Mouse (Mus musculus): ENCODE data around the gene Tut1. TPM values are rescaled to one million over a fixed set of nuclear protein-coding genes. Genes with fewer than 3 reads are reported as not detected.

The Tut1 gene
- polyA plus RNA-seq, 1 experiment, result 19.1 TPM

DNA sequence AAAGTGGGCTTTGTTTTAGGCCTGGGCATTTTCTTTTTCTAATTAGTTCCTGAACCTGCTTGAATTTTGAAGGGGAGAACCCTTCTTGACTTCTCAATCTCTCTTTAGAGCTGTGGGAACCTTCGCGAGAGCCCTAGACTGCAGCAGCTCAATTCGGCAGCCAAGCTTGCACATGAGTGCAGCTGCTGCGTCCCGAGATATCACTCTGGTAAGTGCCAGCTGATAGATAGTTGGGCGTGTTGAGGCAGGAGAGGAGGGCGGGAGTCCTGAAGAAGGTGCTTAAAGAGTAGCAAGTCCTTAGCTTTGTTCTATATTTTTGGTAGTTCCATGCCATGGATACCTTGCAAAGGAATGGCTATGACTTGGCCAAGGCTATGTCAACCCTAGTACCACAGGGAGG lies 6.7 kb upstream of the Tut1 start:
- H3K27ac ChIP-seq (ENCODE audit: control insufficient read depth, insufficient read depth, low read depth, low read length, poor library complexity), result no peak overlapping the region
- H3K4me3 ChIP-seq (replicated peaks; ENCODE audit: control insufficient read depth, low read depth, low read length), result no peak overlapping the region
- H3K4me1 ChIP-seq (ENCODE audit: control insufficient read depth, insufficient read depth, low read length), result peaks cover 1% of the 10 kb centered on the region; the same call in 1 of the 2 replicates

GRCm38 (mm10) chr19:8950190-8950589 lies 3.5 kb upstream of the Tut1 start:
- no peak for TF ChIP-seq CTCF (IDR thresholded peaks at IDR 0.05; ENCODE audit: control insufficient read depth, insufficient read depth, low read length)
- WGBS, result 72% methylated on average over 5 of the region's 5 CpGs
- Histone ChIP-seq H3K4me3 (replicated peaks; ENCODE audit: control insufficient read depth, low read depth, low read length) (no peak overlapping the region), H3K27ac (ENCODE audit: control insufficient read depth, insufficient read depth, low read depth, low read length, poor library complexity) (no peak overlapping the region), H3K4me1 (ENCODE audit: control insufficient read depth, insufficient read depth, low read length) (peaks cover 2% of the 10 kb centered on the region; the same call in 1 of the 2 replicates)

More for the DNA sequence above, 6.7 kb upstream of the Tut1 start:
- 67% methylated on average over 7 of the region's 7 CpGs for WGBS
- TF ChIP-seq POLR2A (IDR thresholded peaks at IDR 0.05; ENCODE audit: borderline replicate concordance, control insufficient read depth, low read depth, low read length) (no peak), CTCF (IDR thresholded peaks at IDR 0.05; ENCODE audit: control insufficient read depth, insufficient read depth, low read length) (no peak)

DNA sequence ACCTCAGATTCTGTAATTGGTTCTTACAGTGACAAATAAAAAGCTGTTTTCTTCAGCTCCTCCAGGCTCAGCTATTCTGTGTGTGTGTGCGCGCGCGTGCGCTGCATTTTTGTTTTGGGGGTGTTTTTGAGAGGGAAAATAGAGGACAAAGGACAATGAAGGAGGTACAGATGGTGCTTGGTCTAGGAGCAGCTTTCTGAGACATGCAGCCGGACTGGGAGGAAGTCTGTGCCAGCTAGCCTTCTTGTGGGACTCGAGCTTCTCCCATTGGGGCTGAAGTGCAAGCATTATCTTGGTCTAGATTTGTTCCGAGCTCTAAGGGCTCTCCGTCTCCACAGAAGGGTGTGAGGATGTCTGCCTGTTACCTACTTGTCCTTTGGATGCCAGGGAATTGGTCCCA lies 1.4 kb upstream of the Tut1 start:
- TF ChIP-seq CTCF (IDR thresholded peaks at IDR 0.05; ENCODE audit: control insufficient read depth, insufficient read depth, low read length) (no peak), POLR2A (IDR thresholded peaks at IDR 0.05; ENCODE audit: borderline replicate concordance, control insufficient read depth, low read depth, low read length) (no peak)
- 84% methylated on average over 9 of the region's 9 CpGs for WGBS
- Histone ChIP-seq H3K4me1 (ENCODE audit: control insufficient read depth, insufficient read depth, low read length) (peaks cover 2% of the 10 kb centered on the region; the same call in 1 of the 2 replicates), H3K4me3 (replicated peaks; ENCODE audit: control insufficient read depth, low read depth, low read length) (no peak overlapping the region), H3K27ac (ENCODE audit: control insufficient read depth, insufficient read depth, low read depth, low read length, poor library complexity) (no peak overlapping the region)

DNA sequence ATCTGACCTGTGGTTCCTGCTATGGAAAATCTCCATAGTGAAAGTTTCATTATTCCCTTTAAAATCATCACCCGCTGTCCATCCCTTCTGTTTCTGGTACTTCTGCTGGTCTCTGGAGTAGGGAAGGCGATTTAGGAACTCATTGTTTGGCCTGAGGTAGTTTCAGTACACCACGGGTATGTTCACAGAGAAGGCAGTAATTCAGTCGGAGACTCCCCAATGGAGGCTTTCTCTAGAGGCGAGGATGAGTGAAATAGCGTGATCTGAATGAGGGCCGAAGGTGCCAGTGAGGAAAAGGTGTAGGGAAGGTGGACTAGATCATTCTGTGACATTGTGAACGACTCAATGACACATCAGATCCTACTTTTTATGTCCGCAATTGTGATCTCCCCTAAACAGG lies 524 bp downstream of the Tut1 start:
- H3K27ac ChIP-seq (ENCODE audit: control insufficient read depth, insufficient read depth, low read depth, low read length, poor library complexity), result no peak overlapping the region
- WGBS, result 4% methylated on average over 9 of the region's 9 CpGs
- no peak for TF ChIP-seq CTCF (IDR thresholded peaks at IDR 0.05; ENCODE audit: control insufficient read depth, insufficient read depth, low read length)
- TF ChIP-seq POLR2A (IDR thresholded peaks at IDR 0.05; ENCODE audit: borderline replicate concordance, control insufficient read depth, low read depth, low read length), result no peak
- H3K4me3 ChIP-seq (replicated peaks; ENCODE audit: control insufficient read depth, low read depth, low read length), result peak overlapping the region; percentile 94
- peaks cover 2% of the 10 kb centered on the region; the same call in 1 of the 2 replicates for H3K4me1 ChIP-seq (ENCODE audit: control insufficient read depth, insufficient read depth, low read length)

GRCm38 (mm10) chr19:8962256-8962655 lies 8.6 kb downstream of the Tut1 start:
- 80% methylated on average over 2 of the region's 2 CpGs for WGBS
- Histone ChIP-seq H3K4me1 (ENCODE audit: control insufficient read depth, insufficient read depth, low read length) (no peaks in the 10 kb centered on the region), H3K27ac (ENCODE audit: control insufficient read depth, insufficient read depth, low read depth, low read length, poor library complexity) (no peak overlapping the region), H3K4me3 (replicated peaks; ENCODE audit: control insufficient read depth, low read depth, low read length) (no peak overlapping the region)
- TF ChIP-seq CTCF (IDR thresholded peaks at IDR 0.05; ENCODE audit: control insufficient read depth, insufficient read depth, low read length) (no peak), POLR2A (IDR thresholded peaks at IDR 0.05; ENCODE audit: borderline replicate concordance, control insufficient read depth, low read depth, low read length) (no peak)

GRCm38 (mm10) chr19:8965075-8965474 lies 11.4 kb downstream of the Tut1 start:
- TF ChIP-seq CTCF (IDR thresholded peaks at IDR 0.05; ENCODE audit: control insufficient read depth, insufficient read depth, low read length) (no peak), POLR2A (IDR thresholded peaks at IDR 0.05; ENCODE audit: borderline replicate concordance, control insufficient read depth, low read depth, low read length) (no peak)
- H3K4me3 ChIP-seq (replicated peaks; ENCODE audit: control insufficient read depth, low read depth, low read length), result no peak overlapping the region
- no peak overlapping the region for H3K27ac ChIP-seq (ENCODE audit: control insufficient read depth, insufficient read depth, low read depth, low read length, poor library complexity)
- H3K4me1 ChIP-seq (ENCODE audit: control insufficient read depth, insufficient read depth, low read length), result no peaks in the 10 kb centered on the region
- 91% methylated on average over 11 of the region's 11 CpGs for WGBS

DNA sequence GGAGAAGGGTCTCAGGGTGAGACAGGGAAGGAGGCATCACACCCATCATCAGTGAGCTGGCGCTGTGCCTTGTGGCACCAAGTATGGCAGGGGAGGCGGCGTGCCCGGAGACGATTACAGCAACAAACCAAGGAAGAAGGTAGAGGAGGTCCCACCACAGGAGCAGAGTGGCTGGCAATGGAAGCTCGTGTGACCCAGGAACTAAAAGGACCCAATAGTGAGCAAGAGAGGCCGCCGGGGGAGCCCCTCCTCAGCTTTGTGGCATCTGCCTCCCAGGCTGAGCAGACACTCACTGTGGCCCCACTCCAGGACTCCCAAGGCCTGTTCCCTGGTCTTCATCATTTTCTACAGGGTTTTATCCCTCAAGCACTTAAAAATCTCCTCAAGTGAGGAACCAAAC lies 12.1 kb downstream of the Tut1 start:
- no peak for TF ChIP-seq CTCF (IDR thresholded peaks at IDR 0.05; ENCODE audit: control insufficient read depth, insufficient read depth, low read length)
- TF ChIP-seq POLR2A (IDR thresholded peaks at IDR 0.05; ENCODE audit: borderline replicate concordance, control insufficient read depth, low read depth, low read length), result no peak
- WGBS, result 76% methylated on average over 8 of the region's 8 CpGs
- H3K27ac ChIP-seq (ENCODE audit: control insufficient read depth, insufficient read depth, low read depth, low read length, poor library complexity), result no peak overlapping the region; the same call in 1 of the 2 replicates
- no peaks in the 10 kb centered on the region for H3K4me1 ChIP-seq (ENCODE audit: control insufficient read depth, insufficient read depth, low read length)
- H3K4me3 ChIP-seq (replicated peaks; ENCODE audit: control insufficient read depth, low read depth, low read length), result no peak overlapping the region

- Histone ChIP-seq H3K4me1 (ENCODE audit: control insufficient read depth, insufficient read depth, low read length) (no peaks in the 10 kb centered on the region), H3K27ac (ENCODE audit: control insufficient read depth, insufficient read depth, low read depth, low read length, poor library complexity) (peak overlapping the region; percentile 79), H3K4me3 (replicated peaks; ENCODE audit: control insufficient read depth, low read depth, low read length) (peak overlapping the region; percentile 73)
- no peak for TF ChIP-seq POLR2A (IDR thresholded peaks at IDR 0.05; ENCODE audit: borderline replicate concordance, control insufficient read depth, low read depth, low read length)
- TF ChIP-seq CTCF (IDR thresholded peaks at IDR 0.05; ENCODE audit: control insufficient read depth, insufficient read depth, low read length), result no peak
- 32% methylated on average over 5 of the region's 5 CpGs for WGBS
Measured at GRCm38 (mm10) chr19:8966198-8966589, 12.5 kb downstream of the Tut1 start.
